18 mouse cellular contexts compared by ENCODE assay signal in the genomic region with DNA sequence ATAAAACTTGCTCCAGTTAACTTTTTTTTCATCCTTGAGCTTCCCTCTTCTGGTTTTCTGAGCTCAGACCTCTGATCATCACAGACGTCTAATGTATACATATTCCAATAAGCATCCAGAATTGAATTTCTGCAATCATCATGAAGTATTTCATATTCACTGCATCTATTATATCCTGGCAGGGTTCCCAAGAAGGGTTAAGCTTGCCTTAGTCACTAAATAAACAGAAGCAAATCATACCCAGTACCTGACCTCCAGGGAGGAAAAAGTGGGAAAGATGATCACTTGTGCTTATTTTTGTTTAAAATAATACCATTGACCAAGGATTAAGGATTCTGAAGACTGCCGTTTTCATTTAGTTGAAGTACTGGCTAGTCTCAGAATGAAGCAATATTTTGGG.
"Had no signal": no experiment of that assay in that cellular context is flagged by ENCODE, and none has a peak within 500 bp of the region (broad histone marks: within the 10 kb centered on the region; RNA-seq: fewer than 3 reads in every experiment).

No protein-coding gene starts in this region.

- H3K4me3 ChIP-seq: lung, embryonic 15.5 days; midbrain, embryonic 10.5 days; midbrain, embryonic 12.5 days; myocyte; neural tube, embryonic 13.5 days; neural tube, embryonic 15.5 days; stomach, embryonic 15.5 days had no signal

- H3K4me2 ChIP-seq: lung, embryonic 15.5 days; midbrain, embryonic 12.5 days; neural tube, embryonic 13.5 days; neural tube, embryonic 15.5 days; stomach, embryonic 15.5 days had no signal

- H3K36me3 ChIP-seq: lung, embryonic 15.5 days; midbrain, embryonic 10.5 days; midbrain, embryonic 12.5 days; neural tube, embryonic 13.5 days; neural tube, embryonic 15.5 days; stomach, embryonic 15.5 days had no signal

- H3K27me3 ChIP-seq: lung, embryonic 15.5 days; midbrain, embryonic 12.5 days; neural tube, embryonic 13.5 days; neural tube, embryonic 15.5 days; stomach, embryonic 15.5 days had no signal

- H3K27ac ChIP-seq: lung, embryonic 15.5 days; midbrain, embryonic 10.5 days; midbrain, embryonic 12.5 days; neural tube, embryonic 13.5 days; neural tube, embryonic 15.5 days; stomach, embryonic 15.5 days; stomach, postnatal 0 days had no signal

- ATAC-seq: lung, postnatal 0 days; midbrain, embryonic 16.5 days had no signal

- DNase-seq: lung, adult 18-20 months; lung, postnatal 14 days; lung, postnatal 4 days; midbrain, embryonic 14.5 days; right cerebral cortex, postnatal 14 days; thymus, adult 2 months; thymus, postnatal 25 days; thymus, postnatal 4 days had no signal

- H3K9me3 ChIP-seq: lung, embryonic 15.5 days; midbrain, embryonic 10.5 days; midbrain, embryonic 12.5 days; neural tube, embryonic 13.5 days; neural tube, embryonic 15.5 days; stomach, embryonic 15.5 days had no signal

- H3K9ac ChIP-seq: lung, embryonic 15.5 days; midbrain, embryonic 12.5 days; neural tube, embryonic 13.5 days; neural tube, embryonic 15.5 days; stomach, embryonic 15.5 days had no signal

- H3K4me1 ChIP-seq: lung, embryonic 15.5 days; midbrain, embryonic 10.5 days; midbrain, embryonic 12.5 days; neural tube, embryonic 13.5 days; neural tube, embryonic 15.5 days; stomach, embryonic 15.5 days had no signal
